Mouse (Mus musculus): ENCODE measurements around the gene Pcbp2. TPM values are rescaled to one million over a fixed set of nuclear protein-coding genes. Genes with fewer than 3 reads are reported as not detected.
A peak's percentile ranks its signal among the peaks of the same experiment; 100 is the strongest.

Pcbp2 gene
- polyA plus RNA-seq, 1 experiment from 2014 or later = 124 TPM

- no peaks in the 10 kb centered on the region for H3K9me3 ChIP-seq
- H3K9ac ChIP-seq = peak overlapping the region; percentile 67
- peak overlapping the region; percentile 53 for H3K4me3 ChIP-seq
- H3K4me2 ChIP-seq = peak overlapping the region; percentile 69
- peak overlapping the region; percentile 87 for H3K27ac ChIP-seq (replicated peaks)
- H3K4me1 ChIP-seq (replicated peaks) = peaks cover 71% of the 10 kb centered on the region
- ATAC-seq (ENCODE audit: low FRiP score, low read depth) = peak; percentile 94
- 4% methylated on average over 34 of the region's 34 CpGs for WGBS
- H3K27me3 ChIP-seq = no peaks in the 10 kb centered on the region
- 0 out of 2 replicates have a peak, but pooled peaks cover 6% of the 10 kb centered on the region for H3K36me3 ChIP-seq
These were observed 40.4 kb downstream of the Pcbp2 start for GRCm38 (mm10) chr15:102510590-102511284.

- no peaks in the 10 kb centered on the region for H3K27me3 ChIP-seq
- H3K4me1 ChIP-seq (replicated peaks) = peaks cover 76% of the 10 kb centered on the region
- no peaks in the 10 kb centered on the region for H3K9me3 ChIP-seq
- WGBS = 7% methylated on average over 6 of the region's 6 CpGs
- no peak overlapping the region for H3K4me3 ChIP-seq
- H3K27ac ChIP-seq (replicated peaks) = peak overlapping the region; percentile 87
- peak overlapping the region; percentile 69 for H3K4me2 ChIP-seq
- 0 out of 2 replicates have a peak, but pooled peaks cover 6% of the 10 kb centered on the region for H3K36me3 ChIP-seq
- peak; percentile 20; the same call in 1 of the 2 replicates for ATAC-seq (ENCODE audit: low FRiP score, low read depth)
- peak overlapping the region; percentile 67; the same call in 1 of the 2 replicates for H3K9ac ChIP-seq
These were observed 41.0 kb downstream of the Pcbp2 start for GRCm38 (mm10) chr15:102511285-102511833.

GRCm38 (mm10) chr15:102512010-102512409 is 41.7 kb downstream of the Pcbp2 start:
- Histone ChIP-seq H3K27me3 (no peaks in the 10 kb centered on the region), H3K9ac (0 out of 2 replicates have a peak overlapping the region, but pooled peaks have one; percentile 5), H3K36me3 (0 out of 2 replicates have a peak, but pooled peaks cover 6% of the 10 kb centered on the region), H3K4me3 (no peak overlapping the region), H3K4me1 (replicated peaks) (peaks cover 76% of the 10 kb centered on the region), H3K4me2 (peak overlapping the region; percentile 69; the same call in 1 of the 2 replicates), H3K9me3 (no peaks in the 10 kb centered on the region), H3K27ac (replicated peaks) (peak overlapping the region; percentile 87)
- ATAC-seq (ENCODE audit: low FRiP score, low read depth) = no peak
- WGBS = 28% methylated on average over 5 of the region's 5 CpGs

- peaks cover 76% of the 10 kb centered on the region for H3K4me1 ChIP-seq (replicated peaks)
- no peaks in the 10 kb centered on the region for H3K27me3 ChIP-seq
- no peak overlapping the region for H3K9ac ChIP-seq
- peak overlapping the region; percentile 87 for H3K27ac ChIP-seq (replicated peaks)
- no peak for ATAC-seq (ENCODE audit: low FRiP score, low read depth)
- no peaks in the 10 kb centered on the region for H3K9me3 ChIP-seq
- no peak overlapping the region for H3K4me2 ChIP-seq
- H3K36me3 ChIP-seq = 0 out of 2 replicates have a peak, but pooled peaks cover 6% of the 10 kb centered on the region
- H3K4me3 ChIP-seq = no peak overlapping the region
These were observed 42.1 kb downstream of the Pcbp2 start for GRCm38 (mm10) chr15:102512471-102512870.

- ATAC-seq (ENCODE audit: low FRiP score, low read depth) = no peak
- Histone ChIP-seq H3K27me3 (no peaks in the 10 kb centered on the region), H3K4me2 (no peak overlapping the region), H3K9me3 (no peaks in the 10 kb centered on the region), H3K9ac (no peak overlapping the region), H3K36me3 (0 out of 2 replicates have a peak, but pooled peaks cover 6% of the 10 kb centered on the region), H3K4me1 (replicated peaks) (peaks cover 76% of the 10 kb centered on the region), H3K27ac (replicated peaks) (no peak overlapping the region), H3K4me3 (no peak overlapping the region)
- WGBS = 89% methylated on average over 3 of the region's 3 CpGs
These were observed 42.7 kb downstream of the Pcbp2 start for GRCm38 (mm10) chr15:102513004-102513403.

- peaks cover 70% of the 10 kb centered on the region for H3K4me1 ChIP-seq (replicated peaks)
- 91% methylated on average over 2 of the region's 2 CpGs for WGBS
- peak overlapping the region; percentile 100; the same call in 1 of the 2 replicates for H3K27ac ChIP-seq (replicated peaks)
- H3K27me3 ChIP-seq = no peaks in the 10 kb centered on the region
- H3K36me3 ChIP-seq = no peaks in the 10 kb centered on the region
- H3K4me2 ChIP-seq = peak overlapping the region; percentile 85
- ATAC-seq (ENCODE audit: low FRiP score, low read depth) = no peak
- H3K9me3 ChIP-seq = no peaks in the 10 kb centered on the region
- H3K9ac ChIP-seq = no peak overlapping the region
- H3K4me3 ChIP-seq = peak overlapping the region; percentile 75
These were observed 44.9 kb downstream of the Pcbp2 start for GRCm38 (mm10) chr15:102515261-102515660.

- Histone ChIP-seq H3K27me3 (no peaks in the 10 kb centered on the region), H3K9ac (peak overlapping the region; percentile 84), H3K36me3 (no peaks in the 10 kb centered on the region), H3K9me3 (no peaks in the 10 kb centered on the region), H3K27ac (replicated peaks) (peak overlapping the region; percentile 100), H3K4me2 (peak overlapping the region; percentile 85), H3K4me3 (peak overlapping the region; percentile 75), H3K4me1 (replicated peaks) (peaks cover 69% of the 10 kb centered on the region)
- 48% methylated on average over 4 of the region's 4 CpGs for WGBS
- no peak for ATAC-seq (ENCODE audit: low FRiP score, low read depth)
These were observed 45.5 kb downstream of the Pcbp2 start for GRCm38 (mm10) chr15:102515791-102516190.

GRCm38 (mm10) chr15:102516293-102516692 is 46.0 kb downstream of the Pcbp2 start:
- no peaks in the 10 kb centered on the region for H3K27me3 ChIP-seq
- peak overlapping the region; percentile 85 for H3K4me2 ChIP-seq
- peaks cover 64% of the 10 kb centered on the region for H3K4me1 ChIP-seq (replicated peaks)
- H3K9ac ChIP-seq = peak overlapping the region; percentile 84
- H3K27ac ChIP-seq (replicated peaks) = peak overlapping the region; percentile 100
- H3K9me3 ChIP-seq = no peaks in the 10 kb centered on the region
- peak overlapping the region; percentile 75 for H3K4me3 ChIP-seq
- H3K36me3 ChIP-seq = peaks cover under 1% of the 10 kb centered on the region; the same call in 1 of the 2 replicates
- no peak for ATAC-seq (ENCODE audit: low FRiP score, low read depth)
- WGBS = 3% methylated on average over 11 of the region's 12 CpGs

- ATAC-seq (ENCODE audit: low FRiP score, low read depth) = peak; percentile 4; the same call in 1 of the 2 replicates
- peak within 1 kb of the TSS; percentile 75 for H3K4me3 ChIP-seq
- peaks cover 58% of the 10 kb centered on the region for H3K4me1 ChIP-seq (replicated peaks)
- peak within 1 kb of the TSS; percentile 85 for H3K4me2 ChIP-seq
- WGBS = under 1% methylated on average over 42 of the region's 43 CpGs
- peak within 1 kb of the TSS; percentile 100 for H3K27ac ChIP-seq (replicated peaks)
- H3K27me3 ChIP-seq = no peaks in the 10 kb centered on the region
- peak within 1 kb of the TSS; percentile 84 for H3K9ac ChIP-seq
- H3K36me3 ChIP-seq = peaks cover 5% of the 10 kb centered on the region
- no peaks in the 10 kb centered on the region for H3K9me3 ChIP-seq
These were observed 46.5 kb downstream of the Pcbp2 start, which contains the start of gene Map3k12 for GRCm38 (mm10) chr15:102516728-102517404. Gene Map3k12, minus strand, starts transcription at chr15:102517064.

- Histone ChIP-seq H3K27ac (replicated peaks) (peak overlapping the region; percentile 100), H3K4me1 (replicated peaks) (peaks cover 50% of the 10 kb centered on the region), H3K9ac (peak overlapping the region; percentile 84), H3K27me3 (no peaks in the 10 kb centered on the region), H3K4me3 (peak overlapping the region; percentile 75), H3K4me2 (peak overlapping the region; percentile 85), H3K36me3 (peaks cover 13% of the 10 kb centered on the region), H3K9me3 (no peaks in the 10 kb centered on the region)
- no peak for ATAC-seq (ENCODE audit: low FRiP score, low read depth)
- WGBS = under 1% methylated on average over 10 of the region's 10 CpGs
These were observed 47.3 kb downstream of the Pcbp2 start for GRCm38 (mm10) chr15:102517631-102517975.

- Histone ChIP-seq H3K4me3 (peak within 1 kb of the TSS; percentile 75), H3K27ac (replicated peaks) (peak within 1 kb of the TSS; percentile 100), H3K9ac (peak within 1 kb of the TSS; percentile 92), H3K36me3 (peaks cover 13% of the 10 kb centered on the region), H3K4me2 (peak within 1 kb of the TSS; percentile 85), H3K9me3 (no peaks in the 10 kb centered on the region), H3K4me1 (replicated peaks) (peaks cover 44% of the 10 kb centered on the region), H3K27me3 (no peaks in the 10 kb centered on the region)
- WGBS = under 1% methylated on average over 60 of the region's 60 CpGs
- peak; percentile 93 for ATAC-seq (ENCODE audit: low FRiP score, low read depth)
These were observed 47.9 kb downstream of the Pcbp2 start, which contains the start of gene Tarbp2 for GRCm38 (mm10) chr15:102517976-102518858. Gene Tarbp2, plus strand, starts transcription at chr15:102518192.

Data from hindbrain, embryonic 15.5 days (tissue).